20 mouse cellular contexts compared by ENCODE assay signal in the genomic region with DNA sequence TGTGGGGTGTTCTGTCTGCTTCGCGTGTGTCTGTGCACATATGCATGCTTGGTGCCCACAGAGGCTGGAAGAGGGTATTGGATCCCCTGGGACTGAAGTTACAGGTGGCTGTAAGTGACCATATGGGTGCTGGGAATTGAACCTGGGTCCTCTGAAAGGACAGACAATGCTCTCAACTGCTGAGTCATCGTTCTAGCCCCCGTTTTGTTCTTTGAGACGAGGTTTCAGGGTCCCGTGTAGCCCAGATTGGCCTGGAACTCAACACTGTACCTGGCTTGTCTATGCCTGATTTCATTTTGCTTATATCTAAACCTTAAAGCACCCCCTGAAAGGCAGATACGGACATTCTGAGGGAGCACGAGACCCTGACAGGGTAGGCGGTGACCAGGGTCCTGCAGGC. TPM values are rescaled to one million over a fixed set of nuclear protein-coding genes. Genes with fewer than 3 reads are reported as not detected.
DNase-seq lines count a peak whose midpoint lies in the region; TF ChIP-seq lines count a peak whose summit lies in the region.
"Had no signal": no experiment of that assay in that cellular context is flagged by ENCODE, and none has a peak within 500 bp of the region (broad histone marks: within the 10 kb centered on the region; RNA-seq: fewer than 3 reads in every experiment).

No protein-coding gene starts in this region.

- H3K27ac ChIP-seq in CH12.LX (ENCODE audit: insufficient read depth, low read depth) = no peak overlapping the region
- no peak overlapping the region for H3K27ac ChIP-seq in ES-E14 (ENCODE audit: insufficient read depth, low read depth, low read length, poor library complexity, severe bottlenecking)
- 0 out of 2 replicates have a peak overlapping the region, but pooled peaks have one; percentile 68 for H3K27ac ChIP-seq in small intestine, adult 2 months (ENCODE audit: insufficient read depth, low read depth, low read length)

- in situ Hi-C loops in CH12.LX (cut with MboI; ENCODE audit: low pct_ligation_motif_present, low pct_unique_long_range_greater_than_20kb, low sequenced_read_pairs) (no loop called here), ES-E14 (cut with MboI; ENCODE audit: low sequenced_read_pairs in 2 of 2, unreplicated experiment in 2 of 2) (loop anchor here in 1 of 2 experiments (25.0 kb wide), 1 partner anchor 274 kb away; no protein-coding TSS in a partner anchor)

- H3K4me3 ChIP-seq in CH12.LX (replicated peaks in 1 of 3; ENCODE audit: low read depth in 2 of 3, low read length in 2 of 3, poor library complexity in 1 of 3) (peak overlapping the region in 1 of 3 experiments; percentile 13), ES-E14 (ENCODE audit: insufficient read depth in 1 of 2, low read depth in 1 of 2, low read length in 2 of 2, poor library complexity in 1 of 2, severe bottlenecking in 1 of 2) (no peak overlapping the region)
- no peak overlapping the region for H3K4me3 ChIP-seq in small intestine, adult 2 months (ENCODE audit: low read depth, low read length)

- dilution Hi-C loops in CH12.LX (cut with MboI; ENCODE audit: extremely low pct_ligation_motif_present, extremely low pct_unique_long_range_greater_than_20kb, low sequenced_read_pairs) = no loop called here

- no peaks in the 10 kb centered on the region for H3K27me3 ChIP-seq in CH12.LX (replicated peaks)
- no peaks in the 10 kb centered on the region for H3K27me3 ChIP-seq in small intestine, adult 2 months (ENCODE audit: control insufficient read depth, insufficient read depth, low read length)

- TF ChIP-seq RAD21 in CH12.LX (IDR thresholded peaks at IDR 0.05; ENCODE audit: low read depth, low read length) = no peak

- no peak overlapping the region for H3K9ac ChIP-seq in CH12.LX (ENCODE audit: insufficient read depth, low read depth)
- H3K9ac ChIP-seq in ES-E14 (ENCODE audit: insufficient read depth, low read depth, low read length, poor library complexity, severe bottlenecking) = no peak overlapping the region

- no peak for TF ChIP-seq POLR2A in CH12.LX (IDR thresholded peaks at IDR 0.05; ENCODE audit: low read depth, low read length)
- no peak for TF ChIP-seq POLR2A in small intestine, adult 2 months (IDR thresholded peaks at IDR 0.05; ENCODE audit: low read depth, low read length)

- no peak for TF ChIP-seq EP300 in CH12.LX (IDR thresholded peaks at IDR 0.05; ENCODE audit: low read length)

- TF ChIP-seq CTCF in CH12.LX (conservative IDR thresholded peaks at IDR 0.05 in 1 of 2, IDR thresholded peaks at IDR 0.05 in 1 of 2; ENCODE audit: low read depth in 2 of 2, low read length in 2 of 2) = no peak
- TF ChIP-seq CTCF in small intestine, adult 2 months (IDR thresholded peaks at IDR 0.05; ENCODE audit: extremely low read depth, insufficient read length, insufficient replicate concordance, low read depth, low read length) = no peak

- H3K9me3 ChIP-seq in CH12.LX (replicated peaks; ENCODE audit: low read length) (no peaks in the 10 kb centered on the region), ES-E14 (ENCODE audit: control insufficient read depth, insufficient read depth, low read depth, low read length) (no peaks in the 10 kb centered on the region)
- H3K9me3 ChIP-seq: G1E had no signal

- no peaks in the 10 kb centered on the region for H3K79me2 ChIP-seq in CH12.LX (replicated peaks; ENCODE audit: control insufficient read depth, extremely low read depth, insufficient read depth, poor library complexity, severe bottlenecking)

- H3K4me2 ChIP-seq in CH12.LX (ENCODE audit: insufficient read depth, low read depth, poor library complexity, severe bottlenecking) = no peak overlapping the region

- intact Hi-C loops in heart, postnatal 25 days (cut with DNase I) = loop anchor here (2.0 kb wide), 1 partner anchor 14 kb away; a partner anchor contains a TSS

- WGBS in small intestine, adult 2 months = 94% methylated on average over 9 of the region's 9 CpGs

- H3K4me1 ChIP-seq in CH12.LX (ENCODE audit: control insufficient read depth in 1 of 2, insufficient read depth in 2 of 2) = peaks cover 39 to 93% of the 10 kb centered on the region in 2 experiments
- peaks cover 0 to 9% of the 10 kb centered on the region in 2 experiments; a peak in 1 of 4 replicates for H3K4me1 ChIP-seq in ES-E14 (ENCODE audit: control insufficient read depth in 2 of 2, insufficient read depth in 2 of 2, low read length in 2 of 2, poor library complexity in 1 of 2)
- H3K4me1 ChIP-seq in small intestine, adult 2 months (ENCODE audit: control insufficient read depth, insufficient read depth, insufficient read length, low read length) = peaks cover 60% of the 10 kb centered on the region

- DNase-seq in CH12.LX (ENCODE audit: extremely low read depth) (no peak), ES-E14 (ENCODE audit: low read depth, low spot score) (no peak)
- no peak for DNase-seq in lung, postnatal 10 days
- no peak for DNase-seq in heart, postnatal 25 days (ENCODE audit: low spot score)
- DNase-seq in adrenal gland, postnatal 4 days (ENCODE audit: low spot score in 2 of 2) = no peak
- DNase-seq: adrenal gland, adult 2 months; adrenal gland, adult 8-10 months; adrenal gland, postnatal 10 days; adrenal gland, postnatal 14 days; adrenal gland, postnatal 25 days; adrenal gland, postnatal 36 days; B cell, adult 2 months; cerebellum, adult 11 months; cerebellum, adult 11-12 months; cerebellum, adult 18-20 months; cerebellum, adult 2 months; cerebellum, adult 8-10 months; cerebellum, adult 9-10 months had no signal

- peaks cover 0 to 2% of the 10 kb centered on the region in 2 experiments for H3K36me3 ChIP-seq in CH12.LX (replicated peaks in 1 of 2; ENCODE audit: control insufficient read depth in 1 of 2, insufficient read depth in 1 of 2, low read length in 1 of 2)
- no peaks in the 10 kb centered on the region for H3K36me3 ChIP-seq in ES-E14 (ENCODE audit: control insufficient read depth, insufficient read depth, low read length, poor library complexity, severe bottlenecking)
- H3K36me3 ChIP-seq in small intestine, adult 2 months (ENCODE audit: control insufficient read depth, insufficient read depth, low read length) = no peaks in the 10 kb centered on the region
- H3K36me3 ChIP-seq: G1E had no signal

TF ChIP-seq in CH12.LX, 34 proteins besides CTCF, POLR2A, EP300 and RAD21:
- no peak for TF ChIP-seq MEF2A (IDR thresholded peaks at IDR 0.05; ENCODE audit: borderline replicate concordance, low read depth, low read length)
- TF ChIP-seq JUN (IDR thresholded peaks at IDR 0.05; ENCODE audit: insufficient read depth, low read depth, low read length) = no peak
- TF ChIP-seq MAFK (IDR thresholded peaks at IDR 0.05; ENCODE audit: insufficient replicate concordance, low read length) = peak; percentile 57; the same call in 1 of the 2 replicates

TF ChIP-seq in ES-E14, 5 proteins besides CTCF, POLR2A, EP300 and RAD21:
- no peak for TF ChIP-seq ZNF384 (IDR thresholded peaks at IDR 0.05; ENCODE audit: low read depth, low read length)
- TF ChIP-seq MAFK (IDR thresholded peaks at IDR 0.05; ENCODE audit: insufficient read depth, low read depth, low read length) = peak; percentile 75; the same call in 1 of the 2 replicates

RNA-seq across cellular contexts. Expression of a gene that starts 14.4 kb away (rescaled TPM):
- total RNA-seq in CH12.LX (2012; rRNA removed) (12.6 and 13.1 TPM in 2 replicates), CH12.LX (2014; rRNA removed) (16.8 and 17.3 TPM in 2 replicates), ES-E14 (2012; rRNA removed) (8.0 and 8.8 TPM in 2 replicates)
- 22.7 and 24.1 TPM in 2 replicates for polyA plus RNA-seq in CH12.LX (2012; ENCODE audit: insufficient read length, low read depth)
- 10.6 and 19.9 TPM in 2 replicates for polyA plus RNA-seq in small intestine, adult 2 months (2012; rRNA removed)
- total RNA-seq in heart, postnatal 25 days (2021) = 10 to 100 TPM; 17.7 to 18.3 TPM
- 10 to 100 TPM; 26.2 TPM for total RNA-seq in adrenal gland, postnatal 4 days (2021)
